Mouse (Mus musculus) adrenal gland, postnatal 14 days (tissue): Measurements from ENCODE around the gene Tnfrsf25. TPM values are rescaled to one million over a fixed set of nuclear protein-coding genes. Genes with fewer than 3 reads are reported as not detected.

ENCODE experiments used
- DNase-seq: peaks from one replicate; pipeline ENCODE4 v3.0.0; 2021; ENCODE audit warnings: mixed read lengths
- total RNA-seq: library from RNA; stranded (reverse); gene quantifications from 2 replicates; pipeline ENCODE4 v1.2.3, GENCODE M21; 2021

Gene Tnfrsf25
- total RNA-seq, 1 experiment from 2014 or later: 2.9 TPM

DNA sequence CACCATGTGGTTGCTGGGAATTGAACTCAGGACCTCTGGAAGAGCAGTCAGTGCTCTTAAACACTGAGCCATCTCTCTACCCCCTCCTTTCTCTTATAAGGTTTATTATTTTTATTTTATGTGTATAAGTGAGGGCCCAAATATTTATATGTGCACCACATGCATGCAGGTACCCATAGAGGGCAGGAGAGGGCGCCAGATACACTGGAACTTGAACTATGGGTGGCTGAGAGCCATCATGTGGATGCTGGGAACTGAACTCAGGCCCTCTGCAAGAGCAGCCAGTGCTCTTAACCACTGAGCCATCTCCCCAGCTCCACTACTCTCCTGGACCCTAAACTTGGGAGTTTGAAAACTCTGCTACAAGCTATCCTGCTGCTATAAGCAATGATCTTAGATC, 27.9 kb downstream of the Tnfrsf25 start:
- DNase-seq: no peak

GRCm38 (mm10) chr4:152145473-152145872, 29.7 kb downstream of the Tnfrsf25 start:
- DNase-seq: no peak

DNA sequence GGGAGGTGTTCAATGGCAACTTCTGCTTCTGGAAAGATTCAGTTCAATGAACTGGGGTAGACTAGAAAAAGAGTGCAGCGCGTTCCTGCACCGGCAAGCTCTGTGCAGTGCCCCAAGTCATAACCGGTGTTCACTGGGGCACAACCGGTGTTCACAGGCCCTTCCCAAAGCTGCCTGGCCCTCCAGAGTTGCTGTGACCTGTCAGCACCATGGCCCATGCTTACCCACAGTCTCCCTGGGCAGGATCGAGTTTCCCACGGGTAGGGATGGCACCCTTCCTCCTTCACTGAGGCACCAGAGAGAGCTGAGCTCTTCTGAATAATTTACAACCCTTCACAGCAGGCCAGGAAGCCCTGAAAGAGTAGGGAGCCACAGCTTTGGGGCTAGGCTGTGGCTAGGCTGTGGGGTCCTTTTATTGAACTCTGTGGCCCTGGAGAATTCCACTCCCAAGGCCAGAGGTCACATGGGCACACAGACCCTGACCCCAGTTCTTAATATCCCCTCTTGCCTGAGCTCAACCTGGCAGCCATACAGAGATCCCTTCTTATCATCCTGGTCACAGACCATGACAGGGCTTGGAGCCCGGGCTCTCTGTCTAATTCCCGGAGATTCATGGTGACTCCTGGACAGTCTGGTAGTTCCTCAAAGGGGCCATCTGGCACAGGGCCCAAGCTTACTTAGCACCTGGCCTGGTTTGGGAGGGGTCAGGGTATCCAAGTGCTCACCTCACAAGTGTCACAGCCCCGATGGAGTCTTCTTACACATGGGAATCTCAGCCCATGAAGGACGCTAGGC, 30.5 kb downstream of the Tnfrsf25 start:
- no peak for DNase-seq

GRCm38 (mm10) chr4:152150546-152150945, 34.8 kb downstream of the Tnfrsf25 start:
- no peak for DNase-seq

DNA sequence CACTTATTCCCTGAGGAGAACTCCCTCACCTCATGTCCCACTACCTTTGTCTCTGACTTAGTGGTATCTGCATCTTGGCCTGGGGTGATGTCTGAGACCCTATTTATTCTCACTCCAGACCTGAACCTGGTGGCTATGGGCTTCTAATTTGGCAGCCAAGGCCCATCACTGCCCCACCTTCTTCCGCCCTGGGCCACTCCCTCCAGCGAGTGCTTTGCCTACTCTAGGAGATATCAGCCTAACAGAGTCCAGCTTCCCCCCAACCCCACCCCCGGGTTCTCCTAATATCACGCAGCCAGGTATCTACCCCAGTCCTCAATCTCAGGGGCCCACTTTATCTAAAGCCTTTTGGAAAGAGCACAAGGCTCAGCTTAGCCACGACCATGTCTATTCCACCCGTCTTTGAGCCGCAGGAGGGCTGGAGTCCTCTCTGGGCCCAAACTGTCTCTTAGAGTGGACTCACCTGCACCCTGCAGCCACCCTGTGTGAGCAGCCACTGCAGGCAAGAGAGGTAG, 35.8 kb downstream of the Tnfrsf25 start:
- DNase-seq: no peak

DNA sequence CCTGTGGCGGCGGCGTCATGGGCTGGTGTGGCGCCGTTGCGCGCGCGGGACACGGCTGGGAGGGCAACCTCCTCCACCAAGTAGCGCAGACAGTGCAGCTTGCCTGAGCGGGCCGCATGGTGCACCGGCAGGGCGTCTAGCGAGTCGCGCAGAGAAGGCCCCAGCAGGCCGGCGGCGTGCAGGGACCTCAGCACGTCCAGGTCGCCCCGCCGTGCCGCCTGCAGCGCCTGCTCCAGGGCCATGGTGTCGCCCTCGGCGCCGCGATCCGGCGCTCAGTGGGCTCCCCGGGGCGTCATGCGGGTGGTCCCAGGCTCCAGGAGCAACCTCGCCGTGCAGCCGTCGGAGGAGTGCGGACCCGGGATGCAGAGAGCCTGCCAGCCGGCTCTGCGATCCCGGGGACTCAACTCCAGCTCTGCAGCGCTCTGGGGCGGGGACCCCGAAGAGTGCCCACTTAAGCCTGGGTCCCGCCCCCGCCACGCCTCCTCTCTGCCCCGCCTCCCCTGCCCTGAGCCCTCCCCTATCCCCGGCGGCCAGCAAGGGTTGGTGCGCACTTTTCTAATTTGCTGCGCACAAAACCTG, 36.3 kb downstream of the Tnfrsf25 start, which contains the start of gene Espn:
TSS of gene Espn (minus strand) at position 406 of the 579 bp plus-strand sequence.
- peak; percentile 80 for DNase-seq

- peak; percentile 92 for DNase-seq
These were observed 38.0 kb downstream of the Tnfrsf25 start for GRCm38 (mm10) chr4:152153771-152154177.

DNA sequence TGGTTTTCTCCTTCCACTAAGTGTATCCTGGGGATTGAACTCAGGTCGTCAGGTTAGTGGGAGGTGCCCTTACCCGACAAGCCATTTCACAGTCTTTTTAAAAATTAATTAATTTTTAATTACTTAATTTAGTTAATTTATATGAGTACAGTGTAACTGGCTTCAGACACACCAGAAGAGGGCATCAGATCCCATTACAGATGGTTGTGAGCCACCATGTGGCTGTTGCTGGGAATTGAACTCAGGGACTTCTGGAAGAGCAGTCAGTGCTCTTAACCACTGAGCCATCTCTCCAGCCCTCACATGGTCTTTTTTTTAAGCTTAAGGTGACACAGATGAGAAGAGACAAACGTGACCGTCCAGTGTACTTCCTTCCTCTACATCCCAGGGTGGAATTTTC, 39.3 kb downstream of the Tnfrsf25 start:
- no peak for DNase-seq

DNA sequence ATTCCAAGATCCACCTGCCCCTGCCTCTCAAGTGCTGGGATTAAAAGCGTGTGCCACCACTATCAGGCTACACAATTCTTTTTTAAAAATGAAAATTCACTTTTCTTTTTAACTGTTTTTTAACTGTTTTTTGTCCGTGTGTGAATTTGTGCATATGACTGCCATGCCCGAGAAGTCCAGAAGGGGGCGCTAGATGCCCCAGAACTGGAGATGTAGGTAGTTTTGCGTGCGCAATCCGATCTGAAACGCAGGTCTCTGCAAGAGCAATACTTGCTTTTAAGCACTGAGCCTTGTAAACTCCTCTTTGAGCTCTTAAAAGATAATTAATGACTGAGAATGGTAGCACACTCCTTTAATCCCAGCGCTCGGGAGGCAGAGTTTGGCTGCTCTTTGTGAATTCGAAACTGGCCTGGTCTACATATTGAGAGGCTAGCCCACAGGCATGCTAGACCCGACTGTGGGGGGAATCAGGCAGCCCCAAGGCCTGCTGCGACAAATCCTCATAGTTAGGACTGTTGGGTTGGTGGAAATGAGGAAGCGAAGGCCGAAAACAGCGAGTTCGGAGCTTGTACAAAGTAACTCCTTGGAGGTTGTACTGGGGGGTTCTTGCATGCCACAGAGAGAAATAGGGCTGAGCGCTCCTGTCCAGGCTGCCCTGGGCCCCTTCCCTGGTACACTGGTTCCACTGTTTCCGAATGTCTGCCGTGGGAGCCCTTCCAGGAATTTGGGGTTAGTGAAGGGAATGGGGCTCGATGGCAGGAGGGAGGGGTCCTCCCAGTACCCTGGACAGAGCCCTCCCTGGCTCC, 42.2 kb downstream of the Tnfrsf25 start:
- DNase-seq: peak; percentile 61

GRCm38 (mm10) chr4:152158585-152159284, 43.0 kb downstream of the Tnfrsf25 start, which contains the start of gene Hes2:
Hes2 (plus strand) TSS chr4:152158867.
- DNase-seq: peak; percentile 47

DNA sequence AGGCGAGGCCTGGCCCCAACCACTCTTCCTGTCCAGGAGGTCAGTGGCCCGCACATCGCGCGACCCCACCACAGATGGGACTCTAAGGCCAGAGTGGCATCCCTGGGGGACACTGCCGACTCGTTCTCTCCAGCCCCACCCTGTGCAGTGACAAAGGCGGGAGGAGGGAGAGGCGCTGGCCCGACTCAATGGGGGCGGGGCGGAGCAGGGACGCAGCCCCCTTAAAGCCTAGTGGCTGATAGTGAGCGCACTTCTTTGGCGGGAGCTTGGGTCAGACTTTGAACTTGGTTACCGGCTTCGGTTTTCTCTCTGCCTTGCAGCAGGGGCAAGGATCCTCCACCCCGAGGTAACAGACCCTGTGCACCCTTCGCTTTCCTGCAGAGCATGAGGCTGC, 43.5 kb downstream of the Tnfrsf25 start:
- DNase-seq: no peak

GRCm38 (mm10) chr4:152160748-152161147, 45.0 kb downstream of the Tnfrsf25 start:
- no peak for DNase-seq

GRCm38 (mm10) chr4:152161601-152162000, 45.9 kb downstream of the Tnfrsf25 start:
- DNase-seq: no peak

DNA sequence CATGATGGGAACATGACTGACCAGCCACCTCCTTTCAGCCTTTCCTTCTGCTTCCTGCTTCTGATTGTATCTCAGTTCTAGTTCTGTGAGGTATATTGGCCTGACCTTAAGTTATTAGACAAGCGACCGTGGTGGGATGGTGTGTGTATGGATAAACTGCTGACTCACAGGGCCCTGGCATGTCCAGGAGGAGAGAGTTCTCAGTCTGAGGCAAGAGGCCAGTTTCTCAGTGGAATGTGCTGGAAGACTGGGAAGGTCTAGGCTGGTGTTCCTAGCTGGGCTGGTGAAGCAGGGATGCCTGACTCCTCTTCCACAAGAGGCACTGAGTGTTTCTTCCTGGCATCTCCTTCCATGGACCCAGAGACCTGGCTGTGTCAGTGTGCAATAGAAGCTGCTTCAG, 47.0 kb downstream of the Tnfrsf25 start:
- no peak for DNase-seq

GRCm38 (mm10) chr4:152165036-152165931, 49.5 kb downstream of the Tnfrsf25 start:
- DNase-seq: peak; percentile 84

GRCm38 (mm10) chr4:152168052-152168451, 52.3 kb downstream of the Tnfrsf25 start:
- DNase-seq: no peak

- no peak for DNase-seq
These were observed 53.4 kb downstream of the Tnfrsf25 start for GRCm38 (mm10) chr4:152169103-152169502.
